8 mouse cellular contexts compared by ENCODE assay signal in the genomic region with DNA sequence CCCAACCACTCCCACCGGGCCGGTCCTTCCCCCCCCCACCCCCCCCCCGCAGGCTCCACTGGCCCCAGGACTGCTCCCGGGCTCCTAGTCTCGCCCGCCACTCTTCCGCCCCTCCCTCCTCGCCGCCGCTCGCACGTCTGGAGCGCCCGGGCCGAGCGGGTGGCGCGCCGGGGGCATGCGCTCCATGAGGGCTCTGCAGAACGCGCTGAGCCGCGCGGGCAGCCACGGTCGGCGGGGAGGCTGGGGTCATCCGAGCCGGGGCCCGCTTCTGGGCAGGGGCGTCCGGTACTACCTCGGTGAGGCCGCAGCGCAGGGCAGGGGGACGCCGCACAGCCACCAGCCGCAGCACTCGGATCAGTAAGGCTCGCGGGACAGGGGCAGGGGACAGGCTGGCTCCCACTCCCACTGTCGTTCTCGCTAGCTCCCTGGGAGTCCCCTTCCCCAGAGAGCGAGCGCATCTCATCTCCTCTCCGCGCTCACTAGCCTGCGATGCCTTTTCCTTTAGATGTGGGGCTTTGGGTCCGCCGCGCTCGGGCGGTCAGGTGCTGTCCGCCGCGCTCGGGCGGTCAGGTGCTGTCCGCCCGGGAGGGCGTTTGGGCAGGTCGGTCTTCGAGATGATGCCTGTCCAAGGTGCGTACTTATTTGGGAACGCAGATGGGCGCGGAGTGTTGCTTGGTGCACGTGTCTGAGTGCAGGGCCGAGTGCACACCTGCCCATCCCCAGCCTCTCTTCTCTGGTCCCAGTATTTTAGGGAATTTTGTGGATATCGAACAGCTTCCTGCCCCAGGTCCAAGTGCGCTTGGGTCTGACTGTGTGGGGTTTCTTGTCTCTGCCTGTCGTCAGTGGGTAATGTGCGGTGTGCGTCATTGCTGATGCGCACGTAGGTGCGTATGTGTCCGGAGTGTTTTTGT. TPM values are rescaled to one million over a fixed set of nuclear protein-coding genes. Genes with fewer than 3 reads are reported as not detected.
DNase-seq lines count a peak whose midpoint lies in the region; ATAC-seq and TF ChIP-seq lines count a peak whose summit lies in the region.

No protein-coding gene starts in this region.

- H3K9me3 ChIP-seq in ES-Bruce4 (replicated peaks; ENCODE audit: control insufficient read depth, insufficient read depth, low read length, poor library complexity, severe bottlenecking) = no peaks in the 10 kb centered on the region
- H3K9me3 ChIP-seq in heart, embryonic 16.5 days (replicated peaks; ENCODE audit: control insufficient read depth, low read length) = no peaks in the 10 kb centered on the region
- H3K9me3 ChIP-seq in neural tube, embryonic 13.5 days = no peaks in the 10 kb centered on the region

- no peak for TF ChIP-seq CTCF in ES-Bruce4 (IDR thresholded peaks at IDR 0.05; ENCODE audit: low read depth, low read length)

- H3K27ac ChIP-seq in ES-Bruce4 (ENCODE audit: insufficient read depth, low read length) = no peak overlapping the region
- H3K27ac ChIP-seq in heart, embryonic 16.5 days (ENCODE audit: low read length) = no peak overlapping the region; the same call in 1 of the 2 replicates
- H3K27ac ChIP-seq in neural tube, embryonic 13.5 days (replicated peaks) = 0 out of 2 replicates have a peak overlapping the region, but pooled peaks have one; percentile 23

- H3K4me3 ChIP-seq in ES-Bruce4 (ENCODE audit: low read depth, low read length) = peak overlapping the region; percentile 76
- peak overlapping the region; percentile 81 for H3K4me3 ChIP-seq in heart, embryonic 16.5 days (ENCODE audit: low read length)
- peak overlapping the region; percentile 77 for H3K4me3 ChIP-seq in neural tube, embryonic 13.5 days

- no peak for TF ChIP-seq POLR2A in ES-Bruce4 (IDR thresholded peaks at IDR 0.05; ENCODE audit: insufficient read depth, low read length)

- no peaks in the 10 kb centered on the region for H3K27me3 ChIP-seq in ES-Bruce4 (ENCODE audit: control insufficient read depth, insufficient read depth, low read length, poor library complexity, severe bottlenecking)
- H3K27me3 ChIP-seq in heart, embryonic 16.5 days (ENCODE audit: control insufficient read depth, insufficient read depth, low read length) = peaks cover 11% of the 10 kb centered on the region
- H3K27me3 ChIP-seq in neural tube, embryonic 13.5 days = peaks cover 30% of the 10 kb centered on the region

- intact Hi-C loops in left cerebral cortex, postnatal 36 days (cut with DNase I) = no loop called here

- peak overlapping the region; percentile 100 for H3K4me2 ChIP-seq in heart, embryonic 16.5 days (ENCODE audit: low read depth, low read length)
- peak overlapping the region; percentile 98 for H3K4me2 ChIP-seq in neural tube, embryonic 13.5 days

- peak overlapping the region; percentile 75 for H3K9ac ChIP-seq in ES-Bruce4 (ENCODE audit: low read depth, poor library complexity, severe bottlenecking)
- peak overlapping the region; percentile 81 for H3K9ac ChIP-seq in heart, embryonic 16.5 days (ENCODE audit: low read length)
- H3K9ac ChIP-seq in neural tube, embryonic 13.5 days = peak overlapping the region; percentile 80

- peak; percentile 85 for ATAC-seq in heart, embryonic 16.5 days (replicated peaks; ENCODE audit: extremely low read depth, insufficient read depth, low FRiP score)
- ATAC-seq in neural tube, embryonic 13.5 days (ENCODE audit: low read depth) = peak; percentile 91
- ATAC-seq in monocyte, adult 5-6 weeks (replicated peaks; ENCODE audit: insufficient number of reproducible peaks, low FRiP score, low TSS enrichment, poor library complexity, severe bottlenecking) = no peak; the same call in 1 of the 2 replicates

- peaks cover 2% of the 10 kb centered on the region for H3K4me1 ChIP-seq in ES-Bruce4 (ENCODE audit: control insufficient read depth, insufficient read depth, low read length)
- 0 out of 2 replicates have a peak, but pooled peaks cover 4% of the 10 kb centered on the region for H3K4me1 ChIP-seq in heart, embryonic 16.5 days (ENCODE audit: control insufficient read depth, insufficient read depth, low read length)
- peaks cover 13% of the 10 kb centered on the region for H3K4me1 ChIP-seq in neural tube, embryonic 13.5 days (replicated peaks)

- WGBS in heart, embryonic 16.5 days = 1% methylated on average over 61 of the region's 79 CpGs
- WGBS in neural tube, embryonic 13.5 days = under 1% methylated on average over 62 of the region's 79 CpGs

- H3K36me3 ChIP-seq in ES-Bruce4 (ENCODE audit: control insufficient read depth, insufficient read depth, low read length, poor library complexity, severe bottlenecking) = no peaks in the 10 kb centered on the region
- H3K36me3 ChIP-seq in heart, embryonic 16.5 days (ENCODE audit: control insufficient read depth, insufficient read depth) = no peaks in the 10 kb centered on the region
- no peaks in the 10 kb centered on the region for H3K36me3 ChIP-seq in neural tube, embryonic 13.5 days

- TF ChIP-seq EP300 in ES-Bruce4 (IDR thresholded peaks at IDR 0.05; ENCODE audit: insufficient read depth, low read depth, low read length) = no peak

- peak; percentile 25 for DNase-seq in kidney, adult 18-20 months
- no peak for DNase-seq in kidney, postnatal 10 days
- DNase-seq in cerebellum, adult 9-11 months = peak; percentile 79
- DNase-seq in left cerebral cortex, postnatal 36 days (ENCODE audit: low spot score in 2 of 2) = peak; percentile 46 to 79

RNA-seq across cellular contexts. Expression of gene Gls2, which starts 0.5 kb away (rescaled TPM):
- polyA plus RNA-seq in ES-Bruce4 (2011; ENCODE audit: insufficient read depth, insufficient read length, low read depth, missing spikeins) = 24.3 and 30.9 TPM in 2 replicates
- 0.88 and 1.0 TPM in 2 replicates for polyA plus RNA-seq in heart, embryonic 16.5 days (2015; fragmentation: Nextera tagmentation; extraction: Ambion mirVana)
- total RNA-seq in left cerebral cortex, postnatal 36 days (2021) = 10 to 100 TPM; 31.3 to 33.2 TPM
- 1.1 and 1.7 TPM in 2 replicates for polyA plus RNA-seq in neural tube, embryonic 13.5 days (2015; fragmentation: Nextera tagmentation; extraction: Ambion mirVana)
- total RNA-seq in monocyte, adult 5-6 weeks (2017) = not detected in 3 replicates

RNA-seq across cellular contexts. Expression of gene Rbms2, which starts 14.7 kb away (rescaled TPM):
- polyA plus RNA-seq in ES-Bruce4 (2011; ENCODE audit: insufficient read depth, insufficient read length, low read depth, missing spikeins) = 133 and 137 TPM in 2 replicates
- polyA plus RNA-seq in heart, embryonic 16.5 days (2015; fragmentation: Nextera tagmentation; extraction: Ambion mirVana) = 35.8 and 37.7 TPM in 2 replicates
- total RNA-seq in left cerebral cortex, postnatal 36 days (2021) = 10 to 100 TPM; 12.1 to 15.6 TPM
- polyA plus RNA-seq in neural tube, embryonic 13.5 days (2015; fragmentation: Nextera tagmentation; extraction: Ambion mirVana) = 12.4 and 12.7 TPM in 2 replicates
- total RNA-seq in monocyte, adult 5-6 weeks (2017) = 2.2 to 23.9 TPM (median 6.5 TPM) in 3 replicates

RNA-seq across cellular contexts. Expression of gene Spryd4, which starts 16.8 kb away (rescaled TPM):
- 21.8 and 21.9 TPM in 2 replicates for polyA plus RNA-seq in ES-Bruce4 (2011; ENCODE audit: insufficient read depth, insufficient read length, low read depth, missing spikeins)
- polyA plus RNA-seq in heart, embryonic 16.5 days (2015; fragmentation: Nextera tagmentation; extraction: Ambion mirVana) = 45.1 and 46.1 TPM in 2 replicates
- total RNA-seq in left cerebral cortex, postnatal 36 days (2021) = 10 to 100 TPM in 1 of 2 experiments, 1 to 10 TPM in 1; 9.2 to 10.2 TPM
- polyA plus RNA-seq in neural tube, embryonic 13.5 days (2015; fragmentation: Nextera tagmentation; extraction: Ambion mirVana) = 21.3 and 21.5 TPM in 2 replicates
- 5.1 to 9.0 TPM (median 7.3 TPM) in 3 replicates for total RNA-seq in monocyte, adult 5-6 weeks (2017)

RNA-seq across cellular contexts. Expression of gene Mip, which starts 30.8 kb away (rescaled TPM):
- 0.37 and 0.62 TPM in 2 replicates for polyA plus RNA-seq in ES-Bruce4 (2011; ENCODE audit: insufficient read depth, insufficient read length, low read depth, missing spikeins)
- polyA plus RNA-seq in heart, embryonic 16.5 days (2015; fragmentation: Nextera tagmentation; extraction: Ambion mirVana) = not detected in 2 replicates
- total RNA-seq in left cerebral cortex, postnatal 36 days (2021) = not detected
- polyA plus RNA-seq in neural tube, embryonic 13.5 days (2015; fragmentation: Nextera tagmentation; extraction: Ambion mirVana) = not detected in 2 replicates
- not detected in 3 replicates for total RNA-seq in monocyte, adult 5-6 weeks (2017)

RNA-seq across cellular contexts. Expression of gene Timeless, which starts 37.1 kb away (rescaled TPM):
- polyA plus RNA-seq in ES-Bruce4 (2011; ENCODE audit: insufficient read depth, insufficient read length, low read depth, missing spikeins) = 57.7 and 64.1 TPM in 2 replicates
- 29.6 and 30.4 TPM in 2 replicates for polyA plus RNA-seq in heart, embryonic 16.5 days (2015; fragmentation: Nextera tagmentation; extraction: Ambion mirVana)
- total RNA-seq in left cerebral cortex, postnatal 36 days (2021) = 1 to 10 TPM; 5.6 to 5.9 TPM
- 24.0 and 31.2 TPM in 2 replicates for polyA plus RNA-seq in neural tube, embryonic 13.5 days (2015; fragmentation: Nextera tagmentation; extraction: Ambion mirVana)
- 6.0 to 13.5 TPM (median 9.7 TPM) in 3 replicates for total RNA-seq in monocyte, adult 5-6 weeks (2017)
